Mouse (Mus musculus) heart, postnatal 0 days (tissue): Measurements from ENCODE around the gene Iqcj. TPM values are rescaled to one million over a fixed set of nuclear protein-coding genes. Genes with fewer than 3 reads are reported as not detected.

ENCODE experiments used
- ATAC-seq: fragments of 200-750 bp; cut with Nextera tagmentation; 2 replicates; pipeline ENCODE4 v1.8.0; 2017; ENCODE audit warnings: low read depth, moderate number of reproducible peaks, moderate library complexity; ENCODE audit not compliant: insufficient read depth
- DNase-seq: peaks from one replicate; pipeline ENCODE4 v3.0.0-alpha.2; 2016; ENCODE audit warnings: low spot score
- H3K27ac ChIP-seq: fragments of 300-500 bp; sonication (generic); 2 replicates; pipeline ENCODE4 v1.5.1; 2014; ENCODE audit warnings: low read depth, mild to moderate bottlenecking
- H3K27me3 ChIP-seq: fragments of 300-500 bp; sonication (generic); 2 replicates; pipeline ENCODE4 v1.6.1; 2014; ENCODE audit warnings: low read length, mixed read lengths; ENCODE audit not compliant: control insufficient read depth, insufficient read depth
- H3K36me3 ChIP-seq: fragments of 300-500 bp; sonication (generic); replicated peaks from 2 replicates; pipeline ENCODE4 v1.6.1; 2014; ENCODE audit warnings: low read length, mixed read lengths; ENCODE audit not compliant: control insufficient read depth, insufficient read depth
- H3K4me1 ChIP-seq: fragments of 300-500 bp; sonication (generic); 2 replicates; pipeline ENCODE4 v1.6.1; 2014; ENCODE audit warnings: antibody characterized with exemption; ENCODE audit not compliant: control insufficient read depth, insufficient read depth
- H3K4me2 ChIP-seq: fragments of 300-500 bp; sonication (generic); 2 replicates; pipeline ENCODE4 v1.6.1; 2014; ENCODE audit warnings: low read depth, mild to moderate bottlenecking, low read length, moderate library complexity
- H3K4me3 ChIP-seq: fragments of 300-500 bp; sonication (generic); 2 replicates; pipeline ENCODE4 v1.5.1; 2014; ENCODE audit warnings: low read depth, low read length
- H3K9ac ChIP-seq: fragments of 300-500 bp; sonication (generic); replicated peaks from 2 replicates; pipeline ENCODE4 v1.6.1; 2014; ENCODE audit warnings: low read depth, low read length, mixed read lengths
- H3K9me3 ChIP-seq: fragments of 300-500 bp; sonication (generic); replicated peaks from 2 replicates; pipeline ENCODE4 v1.6.1; 2016; ENCODE audit warnings: low read length; ENCODE audit not compliant: control insufficient read depth
- CTCF ChIP-seq: IDR thresholded peaks from 2 replicates; pipeline ENCODE4 v1.5.1; 2016; ENCODE audit warnings: antibody characterized with exemption, control low read depth, low read depth
- EP300 ChIP-seq: IDR thresholded peaks from 2 replicates; pipeline ENCODE4 v1.6.1; 2016; ENCODE audit warnings: antibody characterized with exemption, low read depth
- WGBS: fragments of 180-500 bp; shearing (Covaris S2); extraction: QIAGEN DNeasy Blood & Tissue Kit; methylation state at CpG from one replicate; pipeline ENCODE4 v1.1.7; 2014; 5-methylcytosine and 5-hydroxymethylcytosine counted together
- polyA plus RNA-seq: library from polyadenylated mRNA; unstranded; fragments of >200 nt; fragmentation: Nextera tagmentation; extraction: Ambion mirVana; gene quantifications from 2 replicates; pipeline ENCODE4 v1.2.1, GENCODE M21; 2015
- total RNA-seq: library from RNA; depleted of rRNA; stranded (reverse); fragments of >200 nt; gene quantifications from 2 replicates; pipeline ENCODE4 v1.2.3, GENCODE M21; 2014; ENCODE audit warnings: low replicate concordance

Gene Iqcj
- total and polyA plus RNA-seq, 2 experiments from 2014 or later, result not detected

DNA sequence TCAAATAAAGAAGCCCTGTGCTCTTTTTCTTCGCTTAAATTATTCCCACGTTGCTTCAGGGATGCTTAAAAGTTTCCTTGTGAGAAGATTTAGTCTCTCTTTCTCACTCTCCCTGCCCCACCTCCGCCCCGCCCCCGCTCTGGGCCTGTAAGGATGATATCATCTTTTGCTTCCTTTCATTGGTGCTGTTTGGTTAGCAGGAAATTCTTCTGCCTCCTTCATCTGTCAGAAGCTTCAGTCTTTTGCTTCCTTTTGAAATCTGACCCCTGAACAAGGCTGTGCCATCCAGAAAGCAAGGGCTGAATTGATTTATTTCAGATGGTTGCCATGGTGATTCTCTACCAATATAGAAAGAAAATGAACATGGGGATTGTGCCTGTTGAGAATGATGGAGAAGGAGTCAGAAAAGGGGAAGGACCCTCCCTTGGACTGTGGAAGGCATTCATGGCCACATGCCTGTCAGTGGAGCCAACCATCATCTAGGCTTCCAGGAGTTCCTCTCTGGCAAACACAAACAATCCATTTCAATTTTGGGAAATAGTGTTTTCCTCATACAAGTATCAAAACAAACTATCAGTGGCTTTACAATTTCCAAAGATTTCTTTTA, 62.5 kb downstream of the Iqcj start:
- Histone ChIP-seq H3K9ac (no peak overlapping the region), H3K27ac (no peak overlapping the region), H3K4me2 (no peak overlapping the region), H3K9me3 (no peaks in the 10 kb centered on the region), H3K27me3 (no peaks in the 10 kb centered on the region), H3K4me1 (no peaks in the 10 kb centered on the region), H3K4me3 (no peak overlapping the region), H3K36me3 (no peaks in the 10 kb centered on the region)
- TF ChIP-seq CTCF (no peak), EP300 (no peak)
- WGBS, result 41% methylated on average over 5 of the region's 5 CpGs
- DNase-seq, result no peak
- no peak for ATAC-seq

DNA sequence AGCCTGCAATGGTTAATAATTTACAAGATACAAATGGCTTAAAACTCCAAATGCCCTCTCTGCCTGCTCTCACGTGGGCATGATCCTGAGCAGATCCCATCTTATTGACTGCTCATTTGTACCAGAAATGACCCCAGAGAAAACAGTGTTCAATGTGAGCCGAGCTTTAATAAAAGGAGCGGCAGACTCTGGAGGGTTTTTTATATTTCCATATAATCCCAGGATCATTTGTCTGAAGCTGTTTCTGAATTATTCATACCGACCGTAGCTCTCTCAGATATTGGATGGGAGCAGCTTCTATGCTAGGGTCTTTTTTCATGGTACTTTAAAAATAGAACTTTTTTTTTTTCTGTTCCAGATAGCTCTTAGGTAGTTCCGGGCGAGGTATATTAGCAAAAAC, 67.7 kb downstream of the Iqcj start:
- no peak for DNase-seq

DNA sequence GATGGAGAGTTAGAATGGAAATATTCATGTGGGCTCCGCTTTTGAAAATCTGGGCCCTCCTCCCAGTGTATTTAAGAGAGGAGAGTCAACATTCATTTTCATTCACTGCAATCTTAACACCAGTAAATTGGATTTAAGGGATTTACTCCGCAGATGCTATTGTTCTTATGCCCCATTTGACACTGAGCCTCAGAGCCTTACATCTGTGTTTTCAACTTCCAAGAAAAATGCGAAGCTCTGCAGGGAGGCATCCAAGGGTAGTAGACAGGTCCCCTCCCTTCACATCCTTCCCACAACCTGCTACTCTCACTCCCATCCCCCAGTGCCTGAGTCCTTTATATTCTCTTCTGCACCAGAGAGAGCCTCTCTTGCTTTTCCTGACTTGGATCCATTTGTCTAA, 68.1 kb downstream of the Iqcj start:
- TF ChIP-seq CTCF (no peak), EP300 (no peak)
- Histone ChIP-seq H3K9ac (no peak overlapping the region), H3K9me3 (no peaks in the 10 kb centered on the region), H3K4me2 (no peak overlapping the region), H3K4me3 (no peak overlapping the region), H3K27me3 (no peaks in the 10 kb centered on the region), H3K36me3 (no peaks in the 10 kb centered on the region), H3K27ac (no peak overlapping the region), H3K4me1 (no peaks in the 10 kb centered on the region)
- 31% methylated on average over 3 of the region's 3 CpGs for WGBS
- DNase-seq (no peak), ATAC-seq (no peak)

More for the DNA sequence above, 67.7 kb downstream of the Iqcj start:
- WGBS, result 63% methylated on average over 7 of the region's 7 CpGs
- no peaks in the 10 kb centered on the region for H3K27me3 ChIP-seq
- H3K36me3 ChIP-seq, result no peaks in the 10 kb centered on the region
- no peak overlapping the region for H3K9ac ChIP-seq
- no peak overlapping the region for H3K27ac ChIP-seq
- no peak for ATAC-seq
- no peak overlapping the region for H3K4me3 ChIP-seq
- no peak overlapping the region for H3K4me2 ChIP-seq
- H3K9me3 ChIP-seq, result no peaks in the 10 kb centered on the region
- no peak for TF ChIP-seq EP300
- TF ChIP-seq CTCF, result no peak
- no peaks in the 10 kb centered on the region for H3K4me1 ChIP-seq

DNA sequence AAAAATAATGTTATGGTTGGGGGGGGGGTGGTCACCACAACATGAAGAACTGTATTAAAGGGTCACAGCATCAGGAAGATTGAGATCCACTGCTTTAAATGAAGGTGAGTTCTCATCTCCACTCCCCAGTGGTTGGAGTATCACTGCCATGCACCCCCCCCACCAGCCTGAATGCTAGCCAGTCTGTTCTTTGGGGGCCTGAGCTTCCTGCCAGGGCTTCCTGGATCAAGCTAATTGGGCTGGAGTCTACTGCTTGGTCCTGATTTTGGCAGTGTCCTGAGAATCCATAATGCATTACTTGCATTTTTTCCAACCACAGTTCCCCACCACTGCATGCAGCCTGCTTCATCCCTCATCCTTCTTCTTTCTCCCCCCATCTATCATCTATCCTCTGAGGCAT, 68.7 kb downstream of the Iqcj start:
- no peak for TF ChIP-seq CTCF
- TF ChIP-seq EP300, result no peak
- Histone ChIP-seq H3K4me2 (no peak overlapping the region), H3K4me1 (no peaks in the 10 kb centered on the region), H3K9ac (no peak overlapping the region), H3K4me3 (no peak overlapping the region), H3K27ac (no peak overlapping the region), H3K9me3 (no peaks in the 10 kb centered on the region), H3K36me3 (no peaks in the 10 kb centered on the region), H3K27me3 (no peaks in the 10 kb centered on the region)
- DNase-seq, result no peak
- no peak for ATAC-seq

DNA sequence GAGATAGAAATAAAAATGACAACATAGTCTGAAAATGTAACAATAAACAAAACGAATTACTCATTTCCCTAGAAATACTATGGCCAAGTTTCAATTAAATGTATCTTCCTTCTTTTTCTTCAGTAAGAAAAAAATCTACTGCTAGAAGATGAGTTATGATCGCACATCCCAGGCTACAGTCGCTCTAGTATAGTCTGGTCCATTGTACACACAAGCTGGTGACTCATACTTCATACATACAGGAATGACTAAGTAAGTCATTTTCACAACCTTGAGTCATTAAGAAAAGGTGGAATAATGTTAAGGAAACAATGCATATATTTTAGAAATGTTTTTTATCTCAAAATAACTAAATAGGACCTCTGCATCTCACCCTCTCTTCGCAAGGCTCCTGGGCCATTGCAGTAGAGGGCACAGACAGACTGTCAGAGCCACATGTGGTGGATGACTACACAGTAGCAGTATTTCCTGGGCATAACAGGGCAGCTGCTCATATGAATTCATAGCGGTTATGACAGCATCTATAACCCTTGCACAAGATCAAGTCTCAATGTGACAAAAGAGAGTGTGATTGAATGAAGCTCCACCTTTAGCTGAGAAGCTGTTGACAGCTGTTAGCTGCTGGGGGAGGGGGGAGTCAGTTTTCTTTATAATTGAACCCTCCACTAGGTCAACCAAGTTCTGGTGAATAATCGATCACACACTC, 70.1 kb downstream of the Iqcj start:
- Histone ChIP-seq H3K9ac (no peak overlapping the region), H3K36me3 (no peaks in the 10 kb centered on the region), H3K4me2 (no peak overlapping the region), H3K27ac (no peak overlapping the region), H3K27me3 (no peaks in the 10 kb centered on the region), H3K9me3 (no peaks in the 10 kb centered on the region), H3K4me1 (no peaks in the 10 kb centered on the region), H3K4me3 (no peak overlapping the region)
- WGBS, result 73% methylated on average over 6 of the region's 6 CpGs
- ATAC-seq (no peak), DNase-seq (no peak)
- no peak for TF ChIP-seq CTCF
- TF ChIP-seq EP300, result no peak
